Mouse (Mus musculus) lung, postnatal 0 days (tissue): ENCODE measurements around the gene Tmem40.

Experiments
- CTCF ChIP-seq: IDR thresholded peaks from 2 replicates; pipeline ENCODE4 v1.5.1; 2016; ENCODE audit warnings: antibody characterized with exemption, mild to moderate bottlenecking
- EP300 ChIP-seq: IDR thresholded peaks from 2 replicates; pipeline ENCODE4 v1.6.1; 2016; ENCODE audit warnings: antibody characterized with exemption, mild to moderate bottlenecking, control low read depth

DNA sequence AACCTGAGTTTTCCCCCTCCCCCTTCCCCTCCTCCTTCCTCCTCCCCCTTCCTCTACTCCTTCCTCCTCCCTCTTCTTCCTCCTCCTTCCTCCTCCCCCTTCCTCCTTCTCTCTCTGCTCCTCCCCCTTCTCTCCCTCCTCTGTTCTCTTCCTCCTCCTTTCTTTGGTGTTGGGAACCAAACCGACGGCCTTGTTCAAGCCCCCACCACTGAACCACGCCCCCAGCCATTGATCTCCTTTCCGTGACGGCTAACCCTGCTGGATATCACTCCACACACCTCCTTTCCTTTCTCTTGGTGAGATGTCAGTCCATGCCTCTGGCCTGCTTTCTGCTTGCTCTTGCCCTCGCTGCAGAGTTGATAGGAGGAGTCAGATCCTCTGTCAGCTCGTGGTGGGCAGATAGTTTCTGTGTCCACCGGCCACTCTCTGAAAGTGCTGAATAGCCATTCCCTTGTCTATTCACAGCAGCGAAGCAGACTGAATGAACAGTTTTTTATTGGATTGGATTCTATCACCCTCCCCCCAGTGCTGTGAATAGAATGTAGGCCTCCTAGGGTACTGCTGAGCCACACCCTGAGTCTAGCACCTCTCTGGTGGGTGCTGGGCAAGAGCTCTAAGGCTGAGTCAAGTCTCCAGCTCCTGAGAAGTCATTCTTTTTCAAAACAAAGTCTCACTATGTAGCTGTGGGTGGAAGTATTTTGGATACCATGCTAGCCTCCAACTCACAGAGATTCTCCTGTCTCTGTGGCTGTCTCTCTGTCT, at the start of gene Tmem40:
- no peak for TF ChIP-seq CTCF
- TF ChIP-seq EP300 = no peak
